Mouse (Mus musculus) right cerebral cortex, postnatal 4 days (tissue): Measurements from ENCODE around the gene Jpt2.
A peak's percentile ranks its signal among the peaks of the same experiment; 100 is the strongest.
"Not testable (repeated sequence)": the region's sequence is repeated elsewhere in the genome, so short reads cannot be mapped to it uniquely, and the experiment has no call there.

Experiments used
- DNase-seq: peaks from one replicate; pipeline ENCODE4 v3.0.0-alpha.2; 2022

Jpt2 gene

DNA sequence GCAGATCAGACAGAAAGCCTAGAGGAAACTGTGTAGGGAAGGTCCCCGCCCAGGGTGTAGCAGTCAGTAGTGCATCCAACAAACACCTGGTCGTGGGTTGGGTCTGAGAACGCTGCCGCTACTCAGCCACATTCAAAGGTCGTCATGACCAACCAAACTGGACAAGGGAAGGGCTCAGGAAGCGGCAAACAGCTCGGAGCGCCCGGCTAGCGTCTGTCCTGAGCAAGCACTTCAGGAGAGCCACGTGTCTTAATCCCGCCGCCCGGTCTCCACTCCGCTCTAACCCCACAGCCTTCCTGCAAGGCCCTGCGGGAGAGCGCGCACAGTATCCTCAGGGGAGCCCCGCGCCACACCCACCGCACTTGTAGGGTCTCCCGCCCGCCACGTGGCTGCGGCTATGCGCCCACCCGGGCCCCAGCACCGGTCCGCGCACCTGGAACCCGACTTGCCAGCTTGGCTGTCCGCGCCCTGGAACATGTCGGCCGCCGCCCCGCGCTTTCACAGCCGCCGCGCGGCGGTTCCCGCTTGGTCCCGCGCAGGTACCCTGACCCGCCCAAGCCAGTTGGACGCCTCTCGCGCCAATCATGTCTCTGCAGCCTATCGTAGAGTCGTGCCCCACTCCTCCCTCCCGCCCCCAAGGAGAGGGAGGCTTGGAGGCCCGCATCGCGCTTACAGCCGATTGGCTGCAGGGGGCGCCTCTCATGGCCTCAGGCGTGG lies at the start of gene Jpt2:
Gene Jpt2 (minus strand): TSS at position 555 of the 717 bp plus-strand sequence.
- peak; percentile 98 for DNase-seq

DNA sequence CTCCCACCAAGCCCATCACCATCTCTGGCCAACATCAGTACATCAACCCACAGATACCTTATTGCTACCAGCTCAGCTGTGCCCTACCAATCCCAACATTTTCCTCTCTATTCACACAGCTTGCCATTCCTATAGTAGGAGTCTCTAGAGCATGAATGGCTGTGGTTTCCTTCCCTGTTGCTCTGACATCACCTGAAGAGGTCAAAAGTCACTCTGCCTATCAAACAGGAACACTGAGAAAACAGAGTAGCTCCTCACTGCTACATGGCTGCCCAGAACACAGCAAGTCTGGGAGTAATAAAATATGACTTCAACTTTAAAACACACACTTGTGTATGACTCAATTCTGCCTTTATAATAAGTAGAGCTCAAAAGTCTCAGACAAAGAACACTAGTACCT lies 47.0 kb upstream of the Jpt2 start:
- no peak for DNase-seq

DNA sequence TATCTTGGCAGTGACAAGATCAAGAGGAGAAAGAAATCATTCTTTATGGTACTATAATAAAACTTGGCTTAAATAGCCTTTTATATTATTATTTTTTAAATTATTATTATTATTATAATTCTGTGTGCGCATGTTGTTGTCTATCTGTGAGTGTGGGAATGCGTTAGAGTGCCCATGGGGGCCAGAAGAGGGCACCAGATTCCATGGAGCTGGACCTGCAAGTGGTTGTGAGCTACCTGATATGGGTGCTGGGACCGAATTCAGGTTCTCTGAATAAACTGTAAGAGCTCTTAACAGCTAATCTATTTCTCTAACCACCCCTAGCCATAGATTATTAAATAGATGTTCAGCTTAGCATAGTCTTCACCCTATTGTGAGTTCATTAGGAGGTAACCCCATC lies 44.6 kb upstream of the Jpt2 start:
- no peak for DNase-seq

DNA sequence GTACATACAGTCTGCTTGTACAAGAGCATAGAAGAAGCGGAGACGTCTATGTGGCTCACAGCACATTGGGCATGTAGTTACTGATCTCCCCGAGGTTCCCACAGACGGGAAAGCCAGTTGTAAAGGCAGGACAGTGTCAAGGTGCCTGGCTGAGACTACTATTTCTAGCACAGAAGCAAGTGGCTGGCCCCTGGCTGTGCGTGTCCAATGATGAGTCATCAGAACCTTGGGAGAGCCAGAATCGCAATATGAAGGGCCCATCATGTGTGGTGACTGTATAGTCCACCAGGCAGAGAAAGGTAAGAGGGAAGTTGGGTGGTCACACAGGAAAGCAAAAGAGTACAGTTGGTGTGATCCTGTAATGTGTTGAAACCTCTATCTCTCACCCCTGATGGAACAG lies 34.2 kb upstream of the Jpt2 start:
- DNase-seq: no peak

DNA sequence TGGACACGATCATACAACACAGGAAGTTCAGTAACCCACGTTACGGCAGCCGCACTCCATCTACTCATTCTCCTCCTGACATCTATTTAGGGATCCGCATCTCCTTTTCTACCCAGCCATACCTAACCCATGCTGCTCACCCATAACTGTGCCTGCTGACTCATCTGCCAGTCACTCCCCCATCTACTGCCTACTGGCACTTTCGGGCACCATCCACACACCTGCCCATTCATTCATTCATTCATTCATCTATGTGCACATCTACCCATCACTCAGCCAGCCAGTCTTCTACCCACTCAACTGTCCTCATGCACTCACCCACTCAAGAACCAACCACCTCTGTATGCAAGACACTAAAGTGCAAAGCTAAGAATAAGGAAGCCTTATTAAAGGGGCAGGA lies 26.7 kb upstream of the Jpt2 start:
- DNase-seq: no peak

DNA sequence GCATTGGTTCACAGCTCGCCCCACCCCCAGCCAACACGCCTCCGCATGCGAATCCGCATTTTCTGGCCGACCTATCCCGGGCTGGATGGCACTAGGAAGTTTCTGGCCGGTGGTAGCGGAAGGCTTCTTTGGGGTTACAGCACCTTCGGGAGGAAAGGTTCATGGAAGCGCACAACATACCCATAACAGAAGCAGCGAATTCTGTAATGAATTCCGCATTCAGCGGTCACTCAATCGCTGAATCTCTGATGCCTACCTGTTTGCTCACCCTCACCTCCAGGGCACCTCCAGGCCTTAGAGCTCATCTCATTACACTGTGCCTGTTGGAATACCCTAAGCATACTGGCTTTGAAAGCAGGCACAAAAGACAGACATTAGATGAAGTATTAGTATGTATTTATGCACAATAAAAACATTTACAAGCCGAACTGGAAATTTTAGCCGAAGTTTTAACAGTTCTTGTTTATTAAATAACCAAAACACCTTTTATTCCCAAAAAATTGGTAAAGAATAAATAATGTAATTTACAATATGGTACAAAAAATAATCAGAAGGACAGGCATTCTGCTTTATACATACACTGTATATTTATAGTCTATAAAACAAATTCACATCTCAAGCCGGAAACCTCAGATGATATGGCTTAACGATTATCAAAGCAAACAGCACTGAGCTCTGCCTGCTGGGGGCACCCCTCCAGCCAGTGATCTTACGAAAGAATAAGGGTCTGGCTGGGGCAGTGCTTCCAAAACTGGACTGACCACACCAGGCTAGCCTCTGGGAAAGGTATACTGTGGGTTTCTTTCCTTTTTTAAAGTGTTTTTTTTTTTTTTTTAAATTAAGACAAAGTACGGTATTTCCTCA lies 595 bp upstream of the Jpt2 start:
- DNase-seq: no peak

DNA sequence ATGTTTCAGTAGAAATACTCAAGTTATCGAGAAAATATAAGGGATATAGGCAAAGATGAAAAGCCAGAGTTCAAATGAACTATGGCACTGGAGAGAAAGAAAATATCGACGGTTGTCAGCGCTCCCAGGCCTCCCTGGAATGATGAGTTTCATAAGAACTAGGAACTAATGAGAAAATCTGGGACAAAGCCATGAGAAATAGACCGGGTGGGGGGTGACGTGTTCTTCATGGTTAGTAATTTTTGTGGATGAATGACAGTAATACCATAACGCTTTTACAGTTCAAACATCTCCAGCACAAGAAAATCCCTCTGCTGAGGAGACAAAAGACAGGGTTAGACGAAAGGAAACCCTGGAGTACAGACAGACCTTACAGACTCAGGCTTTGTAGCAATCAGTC lies 1.1 kb downstream of the Jpt2 start:
- DNase-seq: no peak

DNA sequence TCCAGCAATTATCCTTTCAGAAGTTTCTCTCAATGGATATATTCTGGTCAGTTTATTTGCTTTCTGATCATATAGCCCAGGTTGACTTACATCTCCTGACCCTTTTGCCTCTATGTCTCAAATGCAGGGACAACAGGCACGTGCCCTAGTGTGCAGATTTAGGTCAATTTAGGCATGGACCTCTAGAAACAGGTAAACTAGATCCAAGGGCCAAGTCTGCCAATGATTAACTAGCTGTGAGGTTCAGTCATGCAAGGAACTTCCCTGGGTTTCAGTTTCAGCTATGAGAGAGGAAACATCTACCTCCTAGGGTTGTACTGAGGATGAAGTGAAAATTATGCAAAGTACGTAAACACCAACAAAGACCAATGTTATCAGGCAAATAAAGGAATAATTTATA lies 7.2 kb downstream of the Jpt2 start:
- no peak for DNase-seq

DNA sequence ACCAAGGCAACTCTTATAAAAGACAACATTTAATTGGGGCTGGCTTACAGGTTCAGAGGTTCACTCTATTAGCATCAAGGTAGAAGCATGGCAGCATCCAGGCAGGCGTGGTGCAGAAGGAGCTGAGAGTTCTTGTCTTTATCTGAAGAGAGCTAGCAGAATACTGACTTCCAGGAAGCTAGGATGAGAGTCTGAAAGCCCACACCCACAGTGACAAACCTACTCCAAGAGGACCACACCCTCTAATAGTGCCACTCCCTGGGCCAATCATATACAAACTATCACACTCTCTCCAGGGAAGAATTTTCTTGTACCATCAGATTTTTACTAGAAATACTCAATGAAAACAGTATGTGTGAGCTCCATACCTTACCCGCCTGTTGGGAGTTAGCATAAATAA lies 9.8 kb downstream of the Jpt2 start:
- DNase-seq: no peak

DNA sequence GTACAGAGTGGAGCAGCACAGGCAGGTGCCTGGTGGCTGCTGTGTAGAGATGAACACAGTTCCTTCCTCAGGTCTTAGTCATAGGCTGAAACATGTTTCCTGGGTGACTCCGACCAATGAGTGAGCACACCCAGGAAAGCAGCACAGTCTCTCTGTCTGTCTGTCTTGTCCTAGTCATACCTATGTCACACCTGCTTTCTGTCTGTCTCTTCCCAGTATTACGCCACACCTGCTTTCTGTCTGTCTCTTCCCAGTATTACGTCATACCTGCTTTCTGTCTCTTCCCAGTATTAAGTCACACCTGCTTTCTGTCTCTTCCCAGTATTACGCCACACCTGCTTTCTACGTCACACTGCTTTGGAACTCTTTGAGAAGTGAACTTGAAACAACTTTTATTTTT lies 12.3 kb downstream of the Jpt2 start:
- no peak for DNase-seq

DNA sequence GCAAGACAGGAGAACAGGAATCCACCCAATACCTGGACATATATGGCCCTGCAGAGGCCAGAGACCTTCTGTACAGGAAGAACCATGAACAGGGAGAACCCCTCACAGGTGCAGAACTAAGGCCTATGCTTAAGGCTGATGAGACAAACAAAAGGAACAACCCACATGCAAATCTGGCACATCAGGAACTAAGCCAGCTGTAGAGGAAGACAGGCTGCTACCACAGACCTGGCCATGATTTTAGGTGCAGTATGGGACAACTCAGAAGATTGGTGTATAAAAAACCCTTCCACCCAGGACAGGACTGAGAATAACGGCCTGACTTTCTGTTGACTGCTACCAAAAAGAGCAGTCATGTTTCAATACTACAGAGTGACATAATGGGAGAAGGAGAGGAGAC lies 16.9 kb downstream of the Jpt2 start:
- DNase-seq: not testable (repeated sequence)

DNA sequence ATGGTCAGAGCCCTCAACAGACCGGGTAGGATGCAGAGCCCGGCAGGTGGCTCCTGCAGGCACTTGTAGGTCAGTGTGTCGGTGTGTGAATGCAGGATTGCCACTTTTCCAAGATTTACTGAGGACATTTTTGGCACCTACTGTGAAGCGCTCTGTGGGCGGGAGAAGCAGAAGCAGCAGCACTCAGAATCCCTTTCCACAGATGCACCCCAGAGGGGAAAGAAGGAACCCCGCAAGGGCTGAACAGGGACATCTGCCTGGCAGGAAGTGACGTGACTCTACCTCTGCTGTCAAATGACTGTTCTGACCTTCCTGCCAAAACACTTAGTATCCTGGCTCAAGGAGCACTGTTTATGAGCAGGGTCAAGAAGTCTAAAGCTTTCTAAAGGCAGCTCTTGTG lies 17.5 kb downstream of the Jpt2 start:
- DNase-seq: no peak

DNA sequence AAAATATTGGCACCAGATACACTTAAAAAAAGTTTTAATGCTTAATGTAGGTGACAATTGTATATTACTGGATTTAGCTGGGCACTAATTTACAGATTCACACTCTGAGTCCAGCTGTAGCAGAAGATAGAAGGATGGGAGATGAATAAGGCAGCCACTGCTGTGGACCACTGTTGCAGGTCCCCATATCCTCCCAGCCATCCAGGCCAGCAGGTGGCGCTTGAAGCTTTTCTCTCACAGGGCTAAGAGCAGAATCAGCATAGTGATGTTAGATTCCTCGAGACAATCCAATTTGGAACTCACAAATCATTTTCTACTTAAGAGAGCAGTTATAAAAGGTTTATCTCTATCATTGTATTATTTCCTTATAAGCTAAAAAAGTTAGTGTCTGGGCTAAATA lies 18.0 kb downstream of the Jpt2 start:
- peak; percentile 45 for DNase-seq

DNA sequence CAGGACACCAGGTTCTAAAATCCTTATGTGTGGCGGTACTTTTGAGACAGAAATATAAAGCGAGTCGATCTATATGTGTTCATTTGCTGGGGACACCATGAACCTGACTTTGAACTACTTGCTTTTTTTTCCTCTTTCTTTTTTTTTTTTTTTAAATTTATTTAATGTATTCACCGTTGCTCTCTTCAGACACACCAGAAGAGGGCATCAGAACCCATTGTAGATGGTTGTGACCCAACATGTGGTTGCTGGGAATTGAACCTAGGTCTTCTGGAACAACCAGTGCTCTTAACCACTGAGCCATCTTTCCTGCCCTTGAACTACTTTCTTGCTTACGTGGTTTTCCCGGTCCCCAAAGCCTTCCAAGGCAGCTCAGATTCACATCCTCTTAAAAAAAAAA lies 23.2 kb downstream of the Jpt2 start:
- no peak for DNase-seq

DNA sequence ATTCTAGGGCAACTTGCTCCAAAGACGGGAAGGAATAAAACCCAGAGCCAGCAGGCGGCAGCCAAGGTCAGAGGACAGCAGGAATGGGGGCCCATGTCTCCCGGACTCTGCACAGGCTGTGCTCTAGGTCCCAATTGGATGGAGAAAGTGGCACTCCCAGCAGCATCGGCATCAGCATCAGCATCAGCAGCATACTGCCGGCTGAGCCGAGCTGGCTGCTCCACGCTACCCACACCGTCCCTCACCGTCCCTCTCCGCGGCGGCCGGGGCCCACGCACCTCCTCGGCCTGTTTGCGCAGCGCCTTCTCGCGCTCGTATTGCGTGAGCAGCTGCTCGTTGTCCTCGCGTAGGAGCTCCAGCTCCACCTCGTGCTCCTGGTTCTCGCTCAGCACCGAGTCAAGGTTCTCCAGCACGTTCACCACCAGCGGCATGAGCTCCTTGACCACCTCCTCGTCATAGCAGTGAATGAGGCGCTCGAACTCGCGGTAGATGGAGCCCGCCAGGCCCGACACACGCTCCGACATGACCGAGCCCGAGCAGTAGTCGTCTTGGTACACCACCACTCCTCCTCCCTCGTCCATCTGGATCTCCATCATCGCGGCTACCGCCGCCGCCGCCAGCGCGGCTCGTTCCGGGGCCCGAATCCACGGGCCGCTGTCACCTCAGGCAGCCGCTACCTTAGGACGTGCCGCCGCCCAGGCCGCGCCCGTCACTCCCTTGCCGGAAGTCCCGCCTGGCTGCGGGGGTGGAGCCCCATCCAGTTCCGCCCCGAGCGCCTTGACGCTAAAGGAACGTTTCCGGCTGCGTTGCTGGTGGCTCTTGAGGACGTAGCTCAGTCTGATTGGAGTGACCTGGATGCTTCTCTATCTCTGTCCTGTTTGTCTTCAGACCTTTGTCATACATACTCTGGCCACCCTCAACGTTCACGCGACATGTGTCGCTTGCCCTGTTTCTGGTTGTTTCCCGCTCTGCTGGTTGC lies 23.9 kb downstream of the Jpt2 start, which contains the start of gene Mapk8ip3:
Gene Mapk8ip3 (minus strand): TSS at position 719 of the 979 bp plus-strand sequence.
- DNase-seq: peak; percentile 93

DNA sequence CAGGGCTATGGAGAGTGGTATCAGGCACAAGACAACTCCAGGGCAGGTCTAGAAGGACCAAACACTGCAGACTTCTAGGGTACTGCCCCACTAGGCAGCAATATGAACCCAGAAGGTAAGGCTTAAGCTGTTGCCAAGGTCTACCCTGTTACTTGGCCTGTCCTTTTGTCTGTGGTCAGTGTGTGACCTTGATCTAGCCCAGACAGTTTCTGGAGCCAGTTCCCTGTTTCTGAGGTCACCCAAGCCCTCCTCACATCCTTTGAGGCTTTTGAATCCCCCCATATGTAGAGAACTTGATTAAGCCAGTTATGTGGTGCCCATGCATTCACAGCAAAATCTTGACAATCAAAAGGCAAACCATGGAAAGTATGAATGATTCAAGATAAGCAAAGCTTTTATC lies 24.8 kb downstream of the Jpt2 start:
- DNase-seq: no peak

DNA sequence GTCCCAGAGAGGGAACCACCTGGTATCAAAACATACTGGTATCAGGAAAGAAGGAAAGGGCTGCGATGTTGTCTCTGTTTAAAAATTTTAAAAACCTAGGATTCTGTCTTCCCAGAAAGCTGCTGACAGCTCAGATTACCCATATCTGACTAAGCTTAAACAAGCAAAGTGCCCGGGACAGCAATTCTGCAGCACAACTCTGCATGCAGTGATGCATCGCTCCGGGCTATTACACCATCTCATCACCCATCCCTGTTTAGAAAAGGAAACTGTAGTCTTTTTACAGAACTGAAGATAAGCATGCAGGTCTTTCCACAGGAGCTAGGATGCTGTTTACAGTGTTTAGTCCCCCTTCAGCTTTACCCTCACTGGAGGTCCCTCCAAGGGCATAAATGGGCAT lies 25.6 kb downstream of the Jpt2 start:
- DNase-seq: no peak

DNA sequence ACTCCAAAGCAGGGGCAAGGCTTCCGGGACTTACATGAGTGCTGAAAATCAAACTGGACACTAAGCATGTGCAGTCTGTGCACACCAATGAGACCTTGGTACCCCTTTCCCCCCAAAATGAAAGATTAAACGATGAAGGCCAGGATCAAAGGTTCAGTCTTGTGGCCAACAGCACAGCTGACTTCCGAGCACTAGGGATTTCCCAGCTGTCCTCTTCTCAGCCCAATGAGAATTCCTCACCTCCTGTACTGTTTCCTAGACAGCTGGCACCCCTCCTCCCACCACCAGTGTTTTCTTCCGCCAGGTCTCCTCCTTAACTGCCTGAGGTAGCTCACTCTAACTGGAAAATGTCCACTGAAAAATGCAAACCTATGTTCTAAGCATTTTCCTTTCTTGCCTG lies 27.3 kb downstream of the Jpt2 start:
- DNase-seq: no peak

DNA sequence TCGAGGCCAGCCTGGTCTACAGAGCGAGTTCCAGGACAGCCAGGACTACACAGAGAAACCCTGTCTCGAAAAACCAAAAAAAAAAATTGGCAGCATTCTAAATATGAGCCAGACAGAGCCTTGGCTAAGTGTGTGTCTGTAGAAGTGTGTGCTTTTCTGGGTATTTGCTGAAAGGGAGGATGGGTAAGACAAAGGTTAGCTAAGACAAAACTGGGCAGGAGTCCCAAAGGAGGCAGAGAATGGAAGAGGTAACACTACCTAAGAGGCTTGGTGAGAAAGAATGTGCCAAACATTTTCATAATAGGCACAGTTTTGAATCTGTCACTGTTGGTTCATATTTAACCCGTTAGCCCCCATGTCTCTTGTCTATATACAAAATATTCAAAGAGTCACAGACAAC lies 28.1 kb downstream of the Jpt2 start:
- DNase-seq: no peak

DNA sequence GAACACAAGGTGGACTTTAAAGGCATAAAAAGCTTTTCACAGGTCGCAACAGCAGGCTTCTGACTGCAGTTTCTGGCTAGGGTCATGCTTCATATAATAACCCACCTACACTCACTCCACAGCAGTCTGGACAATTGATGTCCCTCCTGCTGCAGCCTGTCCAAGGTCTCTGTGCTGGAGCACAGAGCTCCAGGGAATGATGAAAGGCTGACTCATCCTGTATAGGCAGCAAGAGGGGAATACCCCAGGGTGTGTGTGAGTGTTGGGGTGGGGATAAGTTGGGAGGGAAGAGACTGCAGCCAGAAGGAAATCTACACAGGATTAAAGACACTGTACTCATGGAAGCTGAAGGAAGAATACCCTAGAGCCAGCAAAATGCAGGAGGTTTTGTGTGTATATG lies 31.0 kb downstream of the Jpt2 start:
- no peak for DNase-seq

DNA sequence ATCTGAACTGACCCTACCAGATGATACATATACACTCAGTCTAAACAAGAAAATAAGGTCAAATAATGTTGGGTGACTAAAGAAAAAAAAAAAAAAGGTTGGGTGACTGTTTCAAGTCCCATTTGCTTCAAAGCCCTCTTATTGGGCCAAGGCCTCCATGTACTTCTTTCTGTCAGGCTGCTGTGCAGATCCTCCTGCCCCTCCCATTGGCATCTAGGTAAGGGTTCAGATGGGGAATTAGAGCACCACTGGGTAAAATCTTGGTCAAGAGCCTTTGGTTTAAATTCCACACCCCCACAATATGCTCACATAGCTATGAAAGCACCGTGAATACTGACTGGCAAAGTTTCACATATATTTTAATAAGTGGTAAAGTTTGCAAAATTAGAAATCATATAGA lies 37.2 kb downstream of the Jpt2 start:
- DNase-seq: no peak

DNA sequence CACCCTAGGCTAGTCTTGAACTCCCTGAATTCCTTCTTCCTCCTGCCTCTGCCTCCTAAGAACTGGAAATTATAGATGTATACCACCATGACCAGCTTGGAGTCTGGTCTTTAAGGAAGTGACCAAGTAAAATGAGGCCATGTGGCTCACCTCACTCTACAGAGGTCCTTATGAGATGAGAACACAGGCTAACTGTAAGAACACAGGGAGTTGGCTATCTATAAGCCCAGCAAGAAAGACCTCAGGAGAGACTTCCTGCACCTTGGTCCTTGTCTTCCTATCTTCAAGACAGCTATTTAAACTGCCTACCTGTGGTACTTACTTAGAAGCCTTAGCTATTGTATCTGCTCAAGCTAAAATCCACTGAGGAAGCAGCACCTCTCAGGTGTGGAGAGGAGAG lies 46.5 kb downstream of the Jpt2 start:
- no peak for DNase-seq

DNA sequence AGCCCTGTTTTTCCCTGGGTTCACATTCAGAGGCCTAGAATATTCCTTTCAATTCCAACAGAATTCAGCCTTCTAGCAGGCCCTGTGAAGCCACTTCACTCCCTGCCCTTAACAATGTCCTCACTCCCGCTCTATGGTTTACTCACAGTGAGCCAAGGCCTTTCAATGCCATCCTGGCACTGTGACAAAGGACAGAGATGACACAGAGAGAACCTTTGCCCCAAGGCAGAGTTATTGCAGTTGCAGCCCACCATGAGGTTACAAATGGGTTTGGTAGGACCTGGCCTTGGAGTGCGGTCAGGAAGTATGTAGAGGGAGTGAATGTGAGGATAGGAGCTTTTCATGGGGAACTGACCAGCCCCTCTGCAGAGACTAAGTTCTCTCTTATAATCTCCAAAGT lies 52.9 kb downstream of the Jpt2 start:
- no peak for DNase-seq
